Mouse (Mus musculus) E14TG2a.4 (cell line): ENCODE data around the gene Nme6.

ENCODE experiments used
- H3K27me3 ChIP-seq: 2 replicates; pipeline ENCODE4 v1.6.1; 2014; ENCODE audit warnings: low read length, control low read depth; ENCODE audit not compliant: insufficient read depth
- H3K36me3 ChIP-seq: 2 replicates; pipeline ENCODE4 v1.6.1; 2014; ENCODE audit warnings: low read length, control low read depth; ENCODE audit not compliant: insufficient read depth
- H3K4me1 ChIP-seq: replicated peaks from 2 replicates; pipeline ENCODE4 v1.6.1; 2014; ENCODE audit warnings: low read depth, low read length, control low read depth
- H3K4me3 ChIP-seq: replicated peaks from 2 replicates; pipeline ENCODE4 v1.5.1; 2014; ENCODE audit warnings: mild to moderate bottlenecking, low read length
- H3K9me3 ChIP-seq: 2 replicates; pipeline ENCODE4 v1.6.1; 2014; ENCODE audit warnings: low read length, control low read depth
- CTCF ChIP-seq: conservative IDR thresholded peaks from 2 replicates; pipeline ENCODE4 v1.5.1; 2014; ENCODE audit warnings: low read length
- NANOG ChIP-seq: IDR thresholded peaks from 2 replicates; pipeline ENCODE4 v1.6.1; 2014; ENCODE audit warnings: borderline replicate concordance, low read length, mixed read lengths
- POU5F1 ChIP-seq: IDR thresholded peaks from 2 replicates; pipeline ENCODE4 v1.6.1; 2014; ENCODE audit warnings: low read length, borderline replicate concordance

The Nme6 gene

DNA sequence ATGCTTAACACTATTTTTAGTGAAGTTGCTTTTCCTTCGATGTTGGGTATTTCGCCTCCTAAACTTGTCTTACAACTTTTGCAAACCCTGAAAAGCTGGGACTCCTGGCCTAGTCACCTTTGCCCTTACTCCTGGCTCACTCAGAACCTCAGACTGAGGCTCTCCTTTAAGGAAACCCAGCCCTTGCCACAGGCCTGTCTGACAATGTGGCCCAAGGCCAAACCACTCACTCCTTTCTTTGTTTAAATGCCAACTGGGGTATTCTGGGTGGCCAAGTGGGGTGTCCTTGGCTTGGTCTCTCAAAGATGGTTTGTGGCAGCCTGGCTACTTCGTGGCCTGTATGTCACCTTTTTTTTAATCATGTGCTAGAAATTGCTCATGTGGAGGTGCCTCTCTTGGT, 44.2 kb downstream of the Nme6 start:
- Histone ChIP-seq H3K36me3 (peaks cover 52% of the 10 kb centered on the region), H3K9me3 (no peaks in the 10 kb centered on the region), H3K4me1 (peaks cover 67% of the 10 kb centered on the region), H3K4me3 (peak overlapping the region; percentile 98), H3K27me3 (no peaks in the 10 kb centered on the region)
- TF ChIP-seq NANOG: 0 out of 2 replicates have a peak, but pooled peaks have one; percentile 28
- no peak for TF ChIP-seq CTCF
- TF ChIP-seq POU5F1: no peak

DNA sequence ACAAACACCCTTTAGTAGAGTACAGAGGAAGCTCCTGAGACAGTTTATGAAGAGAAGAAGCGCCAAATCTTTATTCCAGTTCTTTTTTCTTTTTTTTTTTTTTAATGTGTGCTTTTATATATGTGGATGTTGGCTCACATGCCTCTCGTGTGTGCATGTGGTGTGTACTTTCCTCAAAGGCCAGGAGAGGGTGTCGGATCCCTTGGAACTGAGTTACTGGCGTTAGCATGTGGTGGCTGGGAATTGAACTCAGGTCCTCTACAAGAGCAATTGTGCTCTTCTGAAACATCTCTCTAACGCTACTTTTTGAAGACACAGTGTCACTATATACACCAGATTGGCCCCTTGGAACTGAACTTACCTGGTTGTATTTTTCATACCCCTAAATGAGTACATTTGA, 45.1 kb downstream of the Nme6 start:
- TF ChIP-seq CTCF: no peak
- no peak for TF ChIP-seq POU5F1

DNA sequence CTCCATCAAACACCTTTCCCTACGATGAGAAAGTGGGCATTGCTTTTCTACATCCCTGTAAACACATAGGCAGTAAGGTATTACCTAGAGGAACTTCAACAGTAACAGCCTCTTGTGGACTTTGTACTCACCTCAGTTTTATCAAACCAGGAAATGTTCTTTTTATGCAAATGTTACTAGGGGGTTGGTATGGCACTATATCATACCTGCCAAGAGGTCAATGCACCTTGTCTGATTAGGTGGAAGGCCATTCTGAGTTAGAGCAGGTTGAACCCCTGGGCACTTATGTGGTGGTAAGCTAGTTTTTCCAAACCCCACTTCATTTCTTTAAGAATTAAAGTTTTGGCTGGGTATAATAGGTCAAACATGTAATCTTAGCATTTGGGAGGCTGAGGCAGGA, 46.8 kb downstream of the Nme6 start:
- H3K4me1 ChIP-seq: peaks cover 54% of the 10 kb centered on the region
- no peaks in the 10 kb centered on the region for H3K27me3 ChIP-seq
- H3K9me3 ChIP-seq: no peaks in the 10 kb centered on the region
- peaks cover 77% of the 10 kb centered on the region for H3K36me3 ChIP-seq
- no peak overlapping the region for H3K4me3 ChIP-seq
- no peak for TF ChIP-seq CTCF
- no peak for TF ChIP-seq NANOG
- TF ChIP-seq POU5F1: no peak

More for the DNA sequence above, 45.1 kb downstream of the Nme6 start:
- Histone ChIP-seq H3K9me3 (no peaks in the 10 kb centered on the region), H3K27me3 (no peaks in the 10 kb centered on the region), H3K36me3 (peaks cover 61% of the 10 kb centered on the region), H3K4me3 (peak overlapping the region; percentile 98), H3K4me1 (peaks cover 58% of the 10 kb centered on the region)

DNA sequence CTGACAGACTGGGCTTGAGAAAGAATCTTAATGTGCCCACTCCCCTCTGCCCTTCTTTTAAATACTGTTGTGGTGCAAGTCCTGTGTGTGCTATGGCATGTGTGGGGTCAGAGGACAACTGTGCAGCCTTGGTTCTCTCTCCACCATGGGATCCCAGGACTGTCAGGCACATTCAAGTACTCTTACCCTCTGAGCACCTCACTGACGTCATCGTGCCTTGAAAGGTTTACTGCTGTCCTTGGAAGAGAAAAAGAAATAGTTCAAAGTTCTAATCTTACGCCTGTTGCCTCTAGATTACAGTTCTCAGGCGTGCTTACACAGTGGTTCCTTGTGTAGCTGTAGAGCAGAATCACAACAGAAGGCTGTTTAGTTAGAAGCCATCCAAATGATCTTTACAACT, 53.7 kb downstream of the Nme6 start:
- Histone ChIP-seq H3K4me3 (no peak overlapping the region), H3K9me3 (no peaks in the 10 kb centered on the region)
- no peak for TF ChIP-seq NANOG
- TF ChIP-seq POU5F1: no peak
- TF ChIP-seq CTCF: no peak

DNA sequence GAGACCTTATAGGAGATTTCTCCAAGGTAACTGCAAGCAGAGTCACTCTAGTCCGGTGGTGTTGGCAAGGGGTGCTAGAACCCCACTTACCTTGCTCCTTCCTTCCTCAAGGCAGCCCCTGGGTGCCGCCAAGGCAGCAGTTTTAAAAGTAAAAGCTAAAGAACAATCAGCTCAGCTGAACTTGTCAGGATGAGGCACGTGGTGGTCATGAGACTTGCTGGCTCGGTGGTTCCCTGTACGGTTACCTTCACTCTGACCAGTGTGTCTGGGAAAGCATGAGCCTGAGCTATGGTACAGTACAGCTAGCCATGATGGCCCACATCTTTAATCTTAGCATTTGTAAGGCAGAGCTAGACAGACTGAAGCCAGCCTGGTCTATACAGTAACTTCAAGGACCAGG, 54.8 kb downstream of the Nme6 start:
- Histone ChIP-seq H3K27me3 (no peaks in the 10 kb centered on the region), H3K4me1 (peaks cover 56% of the 10 kb centered on the region), H3K4me3 (no peak overlapping the region), H3K9me3 (no peaks in the 10 kb centered on the region), H3K36me3 (peaks cover 100% of the 10 kb centered on the region)
- TF ChIP-seq CTCF (no peak), NANOG (no peak), POU5F1 (no peak)

More for the DNA sequence above, 53.7 kb downstream of the Nme6 start:
- Histone ChIP-seq H3K27me3 (no peaks in the 10 kb centered on the region), H3K36me3 (peaks cover 100% of the 10 kb centered on the region), H3K4me1 (peaks cover 46% of the 10 kb centered on the region)

DNA sequence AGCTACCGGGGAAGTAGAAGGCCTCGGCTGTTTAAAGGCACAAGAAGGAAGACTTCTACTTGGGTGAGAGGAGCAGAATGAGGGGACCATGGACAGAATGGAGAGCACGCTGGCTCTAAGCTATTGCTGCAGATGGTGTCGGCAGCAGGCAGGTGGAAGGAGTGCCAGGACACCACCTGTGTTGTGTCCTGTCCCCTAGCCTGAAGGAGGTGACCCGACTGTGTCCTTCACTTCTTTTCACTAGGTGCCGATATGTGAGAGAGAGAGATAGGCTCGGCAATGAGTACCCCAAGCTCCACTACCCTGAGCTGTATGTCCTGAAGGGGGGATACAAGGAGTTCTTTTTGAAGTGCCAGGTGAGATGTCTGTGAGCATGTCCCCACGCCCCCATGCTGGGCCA, 59.0 kb downstream of the Nme6 start:
- TF ChIP-seq NANOG (no peak), POU5F1 (no peak), CTCF (no peak)
- no peak overlapping the region for H3K4me3 ChIP-seq
- peaks cover 72% of the 10 kb centered on the region for H3K4me1 ChIP-seq
- no peaks in the 10 kb centered on the region for H3K27me3 ChIP-seq
- H3K36me3 ChIP-seq: peaks cover 96% of the 10 kb centered on the region
- no peaks in the 10 kb centered on the region for H3K9me3 ChIP-seq
